Mouse (Mus musculus) CH12.LX (cell line): ENCODE data around the gene Dtnb. TPM values are rescaled to one million over a fixed set of nuclear protein-coding genes. Genes with fewer than 3 reads are reported as not detected.
A peak's percentile ranks its signal among the peaks of the same experiment; 100 is the strongest.

Source experiments
- DNase-seq: peaks from one replicate; pipeline ENCODE4 v3.0.0-alpha.2; 2013; ENCODE audit errors: extremely low read depth
- H3K27ac ChIP-seq: 2 replicates; pipeline ENCODE4 v1.5.1; 2012; ENCODE audit warnings: low read depth, mild to moderate bottlenecking, control low read depth, moderate library complexity; ENCODE audit not compliant: insufficient read depth
- H3K27me3 ChIP-seq: replicated peaks from 2 replicates; pipeline ENCODE3; 2012; ENCODE audit warnings: inconsistent platforms
- H3K36me3 ChIP-seq, 2 experiments: replicated peaks in 1 of 2; 2 replicates each; pipeline versions ENCODE3 to v1.6.1; 2012; ENCODE audit warnings: inconsistent platforms in 1 of 2, low read length in 1 of 2, mild to moderate bottlenecking in 1 of 2, mixed read lengths in 1 of 2, moderate library complexity in 1 of 2; ENCODE audit not compliant: control insufficient read depth in 1 of 2, insufficient read depth in 1 of 2
- H3K4me1 ChIP-seq, 2 experiments: 2 replicates each; pipeline ENCODE4 v1.6.1; 2012; ENCODE audit warnings: inconsistent platforms in 1 of 2, moderate library complexity in 1 of 2; ENCODE audit not compliant: insufficient read depth in 2 of 2, control insufficient read depth in 1 of 2
- H3K4me2 ChIP-seq: 2 replicates; pipeline ENCODE4 v1.6.1; 2012; ENCODE audit warnings: low read depth, mild to moderate bottlenecking, control low read depth; ENCODE audit not compliant: poor library complexity, insufficient read depth, severe bottlenecking
- H3K4me3 ChIP-seq, 3 experiments: fragments of 150-350 bp in 1 of 3; sonication (generic) in 1 of 3; replicated peaks in 1 of 3; 2 replicates each; pipeline versions ENCODE3 to v1.5.1; 2011 to 2012; ENCODE audit warnings: low read depth in 2 of 3, low read length in 2 of 3, mild to moderate bottlenecking in 2 of 3, moderate library complexity in 2 of 3, control low read depth in 1 of 3, improper control_type of control experiment in 1 of 3, inconsistent platforms in 1 of 3, mixed read lengths in 1 of 3; ENCODE audit not compliant: poor library complexity in 1 of 3
- H3K79me2 ChIP-seq: replicated peaks from 2 replicates; pipeline ENCODE4 v1.6.1; 2012; ENCODE audit warnings: mild to moderate bottlenecking, moderate library complexity; ENCODE audit not compliant: control insufficient read depth, poor library complexity, insufficient read depth, severe bottlenecking; ENCODE audit errors: extremely low read depth
- H3K9ac ChIP-seq: 2 replicates; pipeline ENCODE4 v1.6.1; 2012; ENCODE audit warnings: low read depth, mild to moderate bottlenecking, control low read depth, moderate library complexity; ENCODE audit not compliant: insufficient read depth
- H3K9me3 ChIP-seq: replicated peaks from 2 replicates; pipeline ENCODE3; 2012; ENCODE audit warnings: low read length, inconsistent platforms, mixed read lengths
- BHLHE40 ChIP-seq: IDR thresholded peaks from 2 replicates; pipeline ENCODE4 v1.6.1; 2011; ENCODE audit warnings: mild to moderate bottlenecking, low read depth, low read length, improper control_type of control experiment
- CTCF ChIP-seq, 2 experiments: IDR thresholded peaks in 1 of 2; conservative IDR thresholded peaks in 1 of 2; 2 replicates each; pipeline ENCODE4 v1.5.1; 2011 to 2012; ENCODE audit warnings: low read depth in 2 of 2, low read length in 2 of 2, improper control_type of control experiment in 1 of 2, inconsistent platforms in 1 of 2, mild to moderate bottlenecking in 1 of 2, moderate library complexity in 1 of 2
- E2F4 ChIP-seq: IDR thresholded peaks from 2 replicates; pipeline ENCODE4 v1.6.1; 2011; ENCODE audit warnings: low read depth, low read length, improper control_type of control experiment; ENCODE audit not compliant: insufficient replicate concordance
- ELF1 ChIP-seq: IDR thresholded peaks from 2 replicates; pipeline ENCODE4 v1.6.1; 2014; ENCODE audit warnings: low read depth, mild to moderate bottlenecking, inconsistent platforms, low read length, improper control_type of control experiment
- ETS1 ChIP-seq: conservative IDR thresholded peaks from 2 replicates; pipeline ENCODE4 v1.6.1; 2012; ENCODE audit warnings: low read depth, mild to moderate bottlenecking, inconsistent platforms, low read length, improper control_type of control experiment, moderate library complexity
- GABPA ChIP-seq: IDR thresholded peaks from 2 replicates; pipeline ENCODE4 v1.6.1; 2012; ENCODE audit warnings: low read depth, low read length, improper control_type of control experiment, inconsistent platforms; ENCODE audit not compliant: insufficient replicate concordance
- JUN ChIP-seq: IDR thresholded peaks from 2 replicates; pipeline ENCODE4 v1.6.1; 2011; ENCODE audit warnings: low read depth, mild to moderate bottlenecking, low read length, improper control_type of control experiment, moderate library complexity; ENCODE audit not compliant: insufficient read depth
- JUND ChIP-seq: conservative IDR thresholded peaks from 2 replicates; pipeline ENCODE4 v1.6.1; 2011; ENCODE audit warnings: low read depth, low read length, improper control_type of control experiment
- KAT2A ChIP-seq: IDR thresholded peaks from 2 replicates; pipeline ENCODE4 v1.6.1; 2012; ENCODE audit warnings: low read length, improper control_type of control experiment, inconsistent platforms; ENCODE audit not compliant: insufficient replicate concordance
- MEF2A ChIP-seq: IDR thresholded peaks from 2 replicates; pipeline ENCODE4 v1.6.1; 2014; ENCODE audit warnings: low read depth, mild to moderate bottlenecking, inconsistent platforms, low read length, improper control_type of control experiment, borderline replicate concordance
- MYC ChIP-seq: IDR thresholded peaks from 2 replicates; pipeline ENCODE4 v1.6.1; 2011; ENCODE audit warnings: low read depth, mild to moderate bottlenecking, improper control_type of control experiment, low read length
- NELFE ChIP-seq: IDR thresholded peaks from 2 replicates; pipeline ENCODE4 v1.6.1; 2011; ENCODE audit warnings: low read depth, low read length, improper control_type of control experiment
- RAD21 ChIP-seq: IDR thresholded peaks from 2 replicates; pipeline ENCODE4 v1.6.1; 2011; ENCODE audit warnings: low read depth, mild to moderate bottlenecking, low read length, improper control_type of control experiment, moderate library complexity
- SIN3A ChIP-seq: IDR thresholded peaks from 2 replicates; pipeline ENCODE4 v1.6.1; 2012; ENCODE audit warnings: low read length, improper control_type of control experiment, inconsistent platforms
- SMC3 ChIP-seq: IDR thresholded peaks from 2 replicates; pipeline ENCODE4 v1.6.1; 2011; ENCODE audit warnings: low read depth, low read length, improper control_type of control experiment
- TBP ChIP-seq: conservative IDR thresholded peaks from 2 replicates; pipeline ENCODE4 v1.6.1; 2011; ENCODE audit warnings: low read depth, low read length, improper control_type of control experiment
- UBTF ChIP-seq: IDR thresholded peaks from 2 replicates; pipeline ENCODE4 v1.6.1; 2012; ENCODE audit warnings: low read depth, mild to moderate bottlenecking, inconsistent platforms, low read length, improper control_type of control experiment, moderate library complexity
- USF1 ChIP-seq: IDR thresholded peaks from 2 replicates; pipeline ENCODE4 v1.6.1; 2014; ENCODE audit warnings: low read depth, mild to moderate bottlenecking, inconsistent platforms, low read length, improper control_type of control experiment
- ZC3H11A ChIP-seq: IDR thresholded peaks from 2 replicates; pipeline ENCODE4 v1.6.1; 2012; ENCODE audit warnings: low read depth, mild to moderate bottlenecking, inconsistent platforms, low read length, improper control_type of control experiment
- ZKSCAN1 ChIP-seq: IDR thresholded peaks from 2 replicates; pipeline ENCODE4 v1.6.1; 2012; ENCODE audit warnings: low read depth, inconsistent platforms, low read length, improper control_type of control experiment, borderline replicate concordance
- ZMIZ1 ChIP-seq: IDR thresholded peaks from 2 replicates; pipeline ENCODE4 v1.6.1; 2012; ENCODE audit warnings: low read depth, mild to moderate bottlenecking, inconsistent platforms, low read length, improper control_type of control experiment
- ZNF384 ChIP-seq: IDR thresholded peaks from 2 replicates; pipeline ENCODE4 v1.6.1; 2012; ENCODE audit warnings: low read depth, low read length, improper control_type of control experiment, inconsistent platforms
- dilution Hi-C: fragments of 300-500 bp; cut with MboI; formaldehyde crosslinking; loops from 2 replicates; pipeline ENCODE4 v1.14.3; 2020; ENCODE audit warnings: low sequenced_read_pairs; ENCODE audit not compliant: extremely low pct_unique_long_range_greater_than_20kb, extremely low pct_ligation_motif_present
- in situ Hi-C: fragments of 300-500 bp; cut with MboI; formaldehyde crosslinking; loops from 3 replicates; pipeline ENCODE4 v1.14.3; 2019; ENCODE audit warnings: low sequenced_read_pairs, low pct_ligation_motif_present, low pct_unique_long_range_greater_than_20kb, mixed read lengths
- polyA plus RNA-seq: library from polyadenylated mRNA; unstranded; fragments of >175 nt; gene quantifications from 2 replicates; pipeline ENCODE4 v1.2.1, GENCODE M21; 2012; ENCODE audit warnings: low read depth; ENCODE audit not compliant: insufficient read length
- total RNA-seq, 2 experiments: library from RNA; depleted of rRNA; stranded (reverse); fragments of 300-350 nt in 1 of 2; fragments of >200 nt in 1 of 2; gene quantifications; 2 replicates each; pipeline ENCODE4 v1.2.3; 2012 to 2014

The Dtnb gene
- total and polyA plus RNA-seq, 3 experiments = 8.1 to 26.0 (median 17.4) TPM

- Histone ChIP-seq H3K4me3 (no peak overlapping the region), H3K36me3 (peaks cover 0 to 2% of the 10 kb centered on the region in 2 experiments), H3K9ac (no peak overlapping the region), H3K27ac (no peak overlapping the region), H3K27me3 (no peaks in the 10 kb centered on the region), H3K4me2 (no peak overlapping the region), H3K9me3 (no peaks in the 10 kb centered on the region), H3K4me1 (peaks cover 0 to 8% of the 10 kb centered on the region in 2 experiments; a peak in 1 of 4 replicates), H3K79me2 (no peaks in the 10 kb centered on the region)
- dilution Hi-C loops = no loop called here
- TF ChIP-seq SMC3 = peak; percentile 81
- TF ChIP-seq JUN = no peak
- peak; percentile 79 for TF ChIP-seq RAD21
- TF ChIP-seq MEF2A = no peak
- peak; percentile 24; the same call in 1 of the 2 replicates for TF ChIP-seq ZC3H11A
- TF ChIP-seq CTCF (conservative IDR thresholded peaks at IDR 0.05 in 1 of 2, IDR thresholded peaks at IDR 0.05 in 1 of 2; ENCODE audit: low read depth in 2 of 2, low read length in 2 of 2) = peak; percentile 54 to 82; a peak in 3 of 4 replicates
- in situ Hi-C loops = no loop called here
- peak; percentile 74 for DNase-seq
Observed at GRCm38 (mm10) chr12:3695741-3696501, 123.7 kb downstream of the Dtnb start.

DNA sequence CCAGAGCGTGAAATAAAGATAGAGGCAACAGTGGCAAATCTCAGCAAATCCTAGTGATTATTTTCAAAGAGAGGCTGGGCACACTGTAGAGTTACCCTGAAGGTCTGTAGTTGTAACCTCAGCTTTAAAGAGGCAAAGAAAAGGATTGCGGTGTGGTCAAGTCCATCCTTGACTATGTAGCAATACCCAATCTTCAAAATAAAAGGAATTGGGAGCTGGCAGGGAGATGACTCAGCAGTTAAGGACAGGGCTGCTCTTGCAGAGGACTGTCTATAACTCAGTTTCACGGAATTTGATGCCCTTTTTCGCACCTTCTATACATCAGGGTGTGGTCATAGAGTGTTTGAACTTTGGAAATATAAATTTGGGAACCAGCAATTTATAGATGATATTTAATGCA, 128.3 kb downstream of the Dtnb start:
- H3K4me3 ChIP-seq = no peak overlapping the region
- peaks cover 0 to 2% of the 10 kb centered on the region in 2 experiments for H3K36me3 ChIP-seq
- TF ChIP-seq CTCF (conservative IDR thresholded peaks at IDR 0.05 in 1 of 2, IDR thresholded peaks at IDR 0.05 in 1 of 2; ENCODE audit: low read depth in 2 of 2, low read length in 2 of 2) (no peak), TBP (no peak), ETS1 (no peak), MYC (no peak), JUND (no peak), GABPA (no peak), ELF1 (no peak), JUN (no peak), ZNF384 (no peak), UBTF (no peak), BHLHE40 (no peak), ZKSCAN1 (no peak), ZMIZ1 (no peak), SIN3A (no peak), KAT2A (no peak), E2F4 (no peak), NELFE (no peak), USF1 (no peak)
- no peaks in the 10 kb centered on the region for H3K27me3 ChIP-seq
- peaks cover 0 to 8% of the 10 kb centered on the region in 2 experiments; a peak in 1 of 4 replicates for H3K4me1 ChIP-seq
- H3K4me2 ChIP-seq = no peak overlapping the region
- dilution Hi-C loops = no loop called here
- H3K27ac ChIP-seq = no peak overlapping the region
- in situ Hi-C loops = no loop called here
- H3K79me2 ChIP-seq = no peaks in the 10 kb centered on the region
- DNase-seq = no peak
- H3K9me3 ChIP-seq = no peaks in the 10 kb centered on the region
- no peak overlapping the region for H3K9ac ChIP-seq
